Mouse (Mus musculus) frontal cortex, adult 2 months (tissue): ENCODE data around the gene Snx7. TPM values are rescaled to one million over a fixed set of nuclear protein-coding genes. Genes with fewer than 3 reads are reported as not detected.

Experiments used
- DNase-seq, 2 experiments: peaks; one replicate each; pipeline ENCODE4 v3.0.0; 2022; ENCODE audit warnings: low spot score in 1 of 2; ENCODE audit errors: extremely low spot score in 1 of 2
- polyA plus RNA-seq: library from polyadenylated mRNA; depleted of rRNA; stranded (reverse); fragments of >200 nt; gene quantifications from 2 replicates; pipeline ENCODE4 v1.2.3, GENCODE M21; 2012; rRNA removed

Gene Snx7
- polyA plus RNA-seq: 33.5 and 36.6 TPM in 2 replicates

GRCm38 (mm10) chr3:117868637-117869323 is at the start of gene Snx7:
TSS of gene Snx7 (minus strand) at chr3:117868936.
- peak; percentile 44 to 85 for DNase-seq

GRCm38 (mm10) chr3:117915420-117915819 is 46.7 kb upstream of the Snx7 start:
- no peak for DNase-seq

- DNase-seq: no peak
These were observed 25.0 kb upstream of the Snx7 start for GRCm38 (mm10) chr3:117893736-117894135.

GRCm38 (mm10) chr3:117875450-117875849 is 6.7 kb upstream of the Snx7 start:
- no peak for DNase-seq

GRCm38 (mm10) chr3:117873209-117873863 is 4.6 kb upstream of the Snx7 start:
- DNase-seq: no peak

- peak in 1 of 2 experiments; percentile 25 for DNase-seq
These were observed 584 bp upstream of the Snx7 start for GRCm38 (mm10) chr3:117869324-117869715.

- DNase-seq: no peak
These were observed 645 bp downstream of the Snx7 start for GRCm38 (mm10) chr3:117868091-117868490.

- no peak for DNase-seq
These were observed 1.9 kb downstream of the Snx7 start for GRCm38 (mm10) chr3:117866696-117867407.

GRCm38 (mm10) chr3:117865621-117866020 is 3.1 kb downstream of the Snx7 start:
- no peak for DNase-seq

GRCm38 (mm10) chr3:117862951-117863350 is 5.8 kb downstream of the Snx7 start:
- no peak for DNase-seq

- no peak for DNase-seq
These were observed 6.7 kb downstream of the Snx7 start for GRCm38 (mm10) chr3:117861977-117862434.

- DNase-seq: peak in 1 of 2 experiments; percentile 51
These were observed 9.7 kb downstream of the Snx7 start for GRCm38 (mm10) chr3:117858996-117859395.

- DNase-seq: peak; percentile 66 to 67
These were observed 15.0 kb downstream of the Snx7 start for GRCm38 (mm10) chr3:117853729-117854128.

- DNase-seq: no peak
These were observed 16.7 kb downstream of the Snx7 start for GRCm38 (mm10) chr3:117852054-117852361.

- DNase-seq: no peak
These were observed 17.3 kb downstream of the Snx7 start for GRCm38 (mm10) chr3:117851278-117852053.

- DNase-seq: peak; percentile 84 to 85
These were observed 19.9 kb downstream of the Snx7 start for GRCm38 (mm10) chr3:117848866-117849265.

- peak in 1 of 2 experiments; percentile 20 for DNase-seq
These were observed 26.1 kb downstream of the Snx7 start for GRCm38 (mm10) chr3:117842658-117843057.

GRCm38 (mm10) chr3:117839867-117840545 is 28.7 kb downstream of the Snx7 start:
- peak in 1 of 2 experiments; percentile 63 for DNase-seq

- no peak for DNase-seq
These were observed 30.7 kb downstream of the Snx7 start for GRCm38 (mm10) chr3:117838020-117838419.
